Comparison of ENCODE assay signal across 8 mouse cellular contexts in genomic region chr19:37208176-37208755, GRCm38 (mm10). TPM values are rescaled to one million over a fixed set of nuclear protein-coding genes. Genes with fewer than 3 reads are reported as not detected.
DNase-seq lines count a peak whose midpoint lies in the region; ATAC-seq lines count a peak whose summit lies in the region.

Cpeb3 (minus strand) TSS chr19:37208601.

- peaks cover 16% of the 10 kb centered on the region for H3K4me1 ChIP-seq in hindbrain, embryonic 16.5 days (ENCODE audit: control insufficient read depth, insufficient read depth, low read depth, low read length)

- H3K9me3 ChIP-seq in hindbrain, embryonic 16.5 days (ENCODE audit: control insufficient read depth, low read length) = no peaks in the 10 kb centered on the region

- peak; percentile 25 for DNase-seq in layer of hippocampus, adult 11-12 months (ENCODE audit: low spot score)
- DNase-seq in layer of hippocampus, adult 9-10 months (ENCODE audit: low spot score) = no peak
- DNase-seq in cerebellum, adult 9-11 months = peak; percentile 52
- DNase-seq in gastrocnemius, adult 8-10 months (ENCODE audit: low spot score in 2 of 2) = no peak
- peak; percentile 26 to 40 for DNase-seq in left cerebral cortex, postnatal 10 days (ENCODE audit: extremely low spot score in 1 of 2, low spot score in 2 of 2)
- peak; percentile 42 for DNase-seq in spleen, adult 12 weeks (ENCODE audit: low spot score)

- intact Hi-C loops in left cerebral cortex, postnatal 10 days (cut with DNase I) = loop anchor here (5.0 kb wide), 1 partner anchor 156 kb away; no protein-coding TSS in a partner anchor

- peak within 1 kb of the TSS; percentile 85 for H3K27ac ChIP-seq in hindbrain, embryonic 16.5 days (ENCODE audit: low read depth, low read length)

- 1% methylated on average over 15 of the region's 15 CpGs for WGBS in hindbrain, embryonic 16.5 days

- no peak for ATAC-seq in hindbrain, embryonic 16.5 days
- ATAC-seq in megakaryocyte progenitor cell, adult 5-6 weeks (replicated peaks; ENCODE audit: poor library complexity) = 0 out of 2 replicates have a peak, but pooled peaks have one; percentile 7

- H3K9ac ChIP-seq in hindbrain, embryonic 16.5 days (ENCODE audit: low read depth, low read length) = peak within 1 kb of the TSS; percentile 98

- peak within 1 kb of the TSS; percentile 100 for H3K4me3 ChIP-seq in hindbrain, embryonic 16.5 days (ENCODE audit: low read length)

- H3K4me2 ChIP-seq in hindbrain, embryonic 16.5 days (ENCODE audit: low read length) = peak within 1 kb of the TSS; percentile 94

- H3K27me3 ChIP-seq in hindbrain, embryonic 16.5 days (replicated peaks; ENCODE audit: control insufficient read depth, insufficient read depth, low read length) = no peaks in the 10 kb centered on the region

- H3K36me3 ChIP-seq in hindbrain, embryonic 16.5 days (ENCODE audit: control insufficient read depth, insufficient read depth, low read length) = peaks cover 5% of the 10 kb centered on the region; the same call in 1 of the 2 replicates

RNA-seq across cellular contexts. Expression of gene Cpeb3, which starts in this region (rescaled TPM):
- 10 to 100 TPM; 59.4 to 62.5 (median 61.2) TPM for total RNA-seq in gastrocnemius, adult 8-10 months (2022)
- polyA plus RNA-seq in hindbrain, embryonic 16.5 days (2015; fragmentation: Nextera tagmentation; extraction: Ambion mirVana) = 10.4 and 10.9 TPM in 2 replicates
- 10 to 100 TPM; 55.2 to 55.9 TPM for total RNA-seq in left cerebral cortex, postnatal 10 days (2021)
- total RNA-seq in megakaryocyte progenitor cell, adult 5-6 weeks (2015) = 0.34 and 0.49 TPM in 2 replicates
- 0.12 and 0.27 TPM in 2 replicates for total RNA-seq in megakaryocyte progenitor cell, adult 5-6 weeks (2017)

Comparison
In these comparisons a context has a peak if more than half of its experiments do, and no peak if none do; other contexts are left out.
1. RNA of gene Cpeb3 (total RNA-seq): 59.4 to 62.5 TPM in gastrocnemius, adult 8-10 months and 55.2 to 55.9 TPM in left cerebral cortex, postnatal 10 days; 0.12 to 0.49 TPM in megakaryocyte progenitor cell, adult 5-6 weeks; every median in the first group is over 10 times any median in the second.
2. DNase-seq: peak in layer of hippocampus, adult 11-12 months (single experiment), cerebellum, adult 9-11 months (single experiment), left cerebral cortex, postnatal 10 days (2 of 2) and spleen, adult 12 weeks (single experiment); none in layer of hippocampus, adult 9-10 months (single experiment) and gastrocnemius, adult 8-10 months (0 of 2).
3. Peak in ATAC-seq in megakaryocyte progenitor cell, adult 5-6 weeks; RNA of the gene not detected or under 1 TPM.